Mouse (Mus musculus) granulocyte monocyte progenitor cell, adult 5-6 weeks (primary cell): ENCODE measurements around the gene Lrtm2. TPM values are rescaled to one million over a fixed set of nuclear protein-coding genes. Genes with fewer than 3 reads are reported as not detected.

ENCODE experiments used
- ATAC-seq: replicated peaks from 2 replicates; pipeline ENCODE4 v1.8.0; 2016; ENCODE audit warnings: mild to moderate bottlenecking, moderate TSS enrichment, inconsistent platforms; ENCODE audit not compliant: poor library complexity, severe bottlenecking
- total RNA-seq, 2 experiments: library from RNA; stranded (forward) in 1 of 2; stranded (reverse) in 1 of 2; fragments of 200-712, 200-1000 nt in 1 of 2; fragments of >200 nt in 1 of 2; fragmentation: Nextera tagmentation in 1 of 2; gene quantifications; 2 replicates each; pipeline ENCODE4 v1.2.3; 2014 to 2017

Gene Lrtm2
- total RNA-seq, 2 experiments from 2014 or later = 0.99 TPM; not detected in 1

GRCm38 (mm10) chr6:119307867-119308413 lies 22.6 kb downstream of the Lrtm2 start:
- ATAC-seq = no peak

DNA sequence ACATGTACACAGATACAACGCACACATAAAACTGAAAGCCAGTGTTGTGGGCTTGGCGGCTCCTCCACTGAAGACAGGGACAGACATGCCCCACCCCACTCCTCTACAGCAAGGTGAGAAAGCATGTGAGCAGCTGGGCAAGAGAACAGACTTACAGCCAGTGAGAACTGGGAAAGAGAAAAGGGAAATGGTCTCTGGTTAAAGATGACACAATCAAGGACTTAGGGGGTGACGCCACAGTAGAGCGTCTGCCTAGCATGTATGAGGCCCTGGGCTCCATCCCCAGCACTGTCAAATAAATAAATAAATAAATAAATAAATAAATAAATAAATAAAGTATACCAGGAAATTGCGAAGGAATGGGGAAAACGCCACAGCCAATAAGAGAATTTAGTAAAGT lies 27.2 kb downstream of the Lrtm2 start:
- ATAC-seq = peak; percentile 78

- ATAC-seq = no peak
Observed at GRCm38 (mm10) chr6:119301310-119301709, 29.3 kb downstream of the Lrtm2 start.

GRCm38 (mm10) chr6:119280761-119281160 lies 49.8 kb downstream of the Lrtm2 start:
- ATAC-seq = no peak

DNA sequence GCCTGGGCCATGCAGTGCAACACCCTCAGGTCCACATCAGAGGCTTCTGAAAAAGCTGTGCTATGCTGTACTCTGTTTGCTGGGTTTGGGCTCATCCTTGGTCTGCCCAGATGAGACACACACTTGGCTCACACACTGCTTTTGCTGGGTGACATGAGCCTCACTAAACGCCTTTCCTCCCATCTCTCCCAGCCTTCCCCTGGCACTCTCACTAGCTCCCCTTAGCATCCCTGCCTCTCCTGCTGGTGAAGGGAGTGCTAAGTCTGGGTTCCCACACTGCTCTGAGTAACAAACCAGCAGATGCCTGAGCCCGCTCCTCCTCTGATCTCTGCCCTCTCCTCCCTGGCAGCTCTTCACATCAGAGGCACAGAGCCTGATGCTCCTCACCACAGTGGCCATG lies 53.9 kb downstream of the Lrtm2 start:
- ATAC-seq = no peak

Other genes starting within 250 kb of the Lrtm2 start
- gene Dcp1b, start 155.5 kb downstream of the Lrtm2 start, total RNA-seq (2014; fragmentation: Nextera tagmentation) = 12.2 and 12.8 TPM in 2 replicates
- gene Dcp1b, start 155.5 kb downstream of the Lrtm2 start, total RNA-seq (2017) = 8.6 and 10.3 TPM in 2 replicates
- not detected in 2 replicates for gene Cacna1c, start 134.3 kb downstream of the Lrtm2 start, total RNA-seq (2014; fragmentation: Nextera tagmentation)
- not detected in 2 replicates for gene Cacna1c, start 134.3 kb downstream of the Lrtm2 start, total RNA-seq (2017)
- 0.19 TPM in 1 of 2 replicates, not detected in the other for gene Cacna2d4, start 94.2 kb downstream of the Lrtm2 start, total RNA-seq (2014; fragmentation: Nextera tagmentation)
- gene Cacna2d4, start 94.2 kb downstream of the Lrtm2 start, total RNA-seq (2017) = 0.10 and 0.13 TPM in 2 replicates
- gene Adipor2, start 86.9 kb upstream of the Lrtm2 start, total RNA-seq (2014; fragmentation: Nextera tagmentation) = 58.4 and 62.3 TPM in 2 replicates
- gene Adipor2, start 86.9 kb upstream of the Lrtm2 start, total RNA-seq (2017) = 75.4 and 85.1 TPM in 2 replicates
- gene Fbxl14, start 148.9 kb upstream of the Lrtm2 start, total RNA-seq (2014; fragmentation: Nextera tagmentation) = 29.0 and 34.6 TPM in 2 replicates
- 43.6 and 43.7 TPM in 2 replicates for gene Fbxl14, start 148.9 kb upstream of the Lrtm2 start, total RNA-seq (2017)
- not detected in 2 replicates for gene Wnt5b, start 213.6 kb upstream of the Lrtm2 start, total RNA-seq (2014; fragmentation: Nextera tagmentation)
- gene Wnt5b, start 213.6 kb upstream of the Lrtm2 start, total RNA-seq (2017) = 0.93 TPM in 1 of 2 replicates, not detected in the other